Mouse (Mus musculus): Measurements from ENCODE around the gene Ctf2.

GRCm38 (mm10) chr7:127759716-127760115 lies 27.8 kb upstream of the Ctf2 start:
- TF ChIP-seq CTCF (conservative IDR thresholded peaks at IDR 0.05; ENCODE audit: insufficient read depth, insufficient read length, low read depth, low read length) (no peak), POLR2A (IDR thresholded peaks at IDR 0.05; ENCODE audit: low read depth, low read length) (no peak)

Data from kidney, adult 2 months (tissue).